Mouse (Mus musculus): Measurements from ENCODE around the gene Zfand6. TPM values are rescaled to one million over a fixed set of nuclear protein-coding genes. Genes with fewer than 3 reads are reported as not detected.

Gene Zfand6
- polyA plus RNA-seq, 1 experiment from 2014 or later: 178 TPM

DNA sequence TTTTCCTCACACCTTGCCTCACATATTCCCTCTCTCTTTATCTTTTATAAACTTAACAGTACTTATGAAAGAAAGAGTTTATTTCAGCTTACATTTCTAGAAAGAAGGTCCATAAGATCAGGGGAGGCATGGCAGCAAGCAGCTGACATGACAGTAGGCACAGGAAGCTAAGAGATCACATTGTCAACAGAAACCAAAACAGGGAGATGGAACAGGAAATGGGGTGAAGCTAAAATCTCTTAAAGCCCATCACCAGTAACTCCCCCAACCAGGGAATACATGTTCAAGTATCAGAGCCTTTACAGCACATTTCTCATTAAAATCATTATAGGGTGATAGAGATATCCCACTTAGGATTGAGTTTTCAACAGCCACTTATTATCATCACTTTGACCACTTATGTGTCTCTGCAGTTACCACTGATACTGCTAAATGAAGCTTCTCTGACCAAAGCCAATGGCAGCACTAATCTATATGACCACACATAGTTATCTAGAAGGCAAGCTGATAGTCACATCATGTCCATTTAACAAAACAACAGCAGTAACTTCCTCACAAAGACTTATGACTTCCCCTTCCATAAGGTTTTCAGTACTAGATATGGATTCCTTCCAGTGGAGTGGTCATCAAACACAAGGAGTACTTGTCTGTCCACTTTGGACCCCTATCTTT, 20.7 kb upstream of the Zfand6 start:
- Histone ChIP-seq H3K4me2 (replicated peaks; ENCODE audit: low read depth) (no peak overlapping the region), H3K9me3 (ENCODE audit: control insufficient read depth) (no peaks in the 10 kb centered on the region), H3K4me3 (ENCODE audit: low read depth, low read length) (no peak overlapping the region), H3K36me3 (ENCODE audit: control insufficient read depth, insufficient read depth) (no peaks in the 10 kb centered on the region), H3K4me1 (replicated peaks; ENCODE audit: control insufficient read depth, insufficient read depth, low read length) (no peaks in the 10 kb centered on the region), H3K9ac (ENCODE audit: low read depth, low read length) (no peak overlapping the region), H3K27ac (ENCODE audit: low read depth, low read length) (no peak overlapping the region), H3K27me3 (replicated peaks; ENCODE audit: control insufficient read depth, insufficient read depth, low read length) (no peaks in the 10 kb centered on the region)
- no peak for ATAC-seq
- TF ChIP-seq CTCF (IDR thresholded peaks at IDR 0.05; ENCODE audit: low read depth): no peak

GRCm38 (mm10) chr7:84706877-84707276, 17.1 kb upstream of the Zfand6 start:
- no peak overlapping the region for H3K4me2 ChIP-seq (replicated peaks; ENCODE audit: low read depth)
- no peak for TF ChIP-seq CTCF (IDR thresholded peaks at IDR 0.05; ENCODE audit: low read depth)
- no peak for ATAC-seq
- H3K9me3 ChIP-seq (ENCODE audit: control insufficient read depth): no peaks in the 10 kb centered on the region
- no peak overlapping the region for H3K27ac ChIP-seq (ENCODE audit: low read depth, low read length)
- 85% methylated on average over 3 of the region's 3 CpGs for WGBS
- no peak overlapping the region for H3K4me3 ChIP-seq (ENCODE audit: low read depth, low read length)
- no peaks in the 10 kb centered on the region for H3K4me1 ChIP-seq (replicated peaks; ENCODE audit: control insufficient read depth, insufficient read depth, low read length)
- H3K27me3 ChIP-seq (replicated peaks; ENCODE audit: control insufficient read depth, insufficient read depth, low read length): no peaks in the 10 kb centered on the region
- no peaks in the 10 kb centered on the region for H3K36me3 ChIP-seq (ENCODE audit: control insufficient read depth, insufficient read depth)
- no peak overlapping the region for H3K9ac ChIP-seq (ENCODE audit: low read depth, low read length)

GRCm38 (mm10) chr7:84690101-84690509, 346 bp upstream of the Zfand6 start:
- Histone ChIP-seq H3K36me3 (ENCODE audit: control insufficient read depth, insufficient read depth) (no peaks in the 10 kb centered on the region), H3K4me2 (replicated peaks; ENCODE audit: low read depth) (peak overlapping the region; percentile 86), H3K9me3 (ENCODE audit: control insufficient read depth) (no peaks in the 10 kb centered on the region), H3K27me3 (replicated peaks; ENCODE audit: control insufficient read depth, insufficient read depth, low read length) (no peaks in the 10 kb centered on the region), H3K27ac (ENCODE audit: low read depth, low read length) (no peak overlapping the region), H3K9ac (ENCODE audit: low read depth, low read length) (peak overlapping the region; percentile 43), H3K4me3 (ENCODE audit: low read depth, low read length) (peak overlapping the region; percentile 97), H3K4me1 (replicated peaks; ENCODE audit: control insufficient read depth, insufficient read depth, low read length) (peaks cover 4% of the 10 kb centered on the region; the same call in 1 of the 2 replicates)
- WGBS: 3% methylated on average over 19 of the region's 19 CpGs
- ATAC-seq: no peak; the same call in 1 of the 2 replicates
- no peak for TF ChIP-seq CTCF (IDR thresholded peaks at IDR 0.05; ENCODE audit: low read depth)

DNA sequence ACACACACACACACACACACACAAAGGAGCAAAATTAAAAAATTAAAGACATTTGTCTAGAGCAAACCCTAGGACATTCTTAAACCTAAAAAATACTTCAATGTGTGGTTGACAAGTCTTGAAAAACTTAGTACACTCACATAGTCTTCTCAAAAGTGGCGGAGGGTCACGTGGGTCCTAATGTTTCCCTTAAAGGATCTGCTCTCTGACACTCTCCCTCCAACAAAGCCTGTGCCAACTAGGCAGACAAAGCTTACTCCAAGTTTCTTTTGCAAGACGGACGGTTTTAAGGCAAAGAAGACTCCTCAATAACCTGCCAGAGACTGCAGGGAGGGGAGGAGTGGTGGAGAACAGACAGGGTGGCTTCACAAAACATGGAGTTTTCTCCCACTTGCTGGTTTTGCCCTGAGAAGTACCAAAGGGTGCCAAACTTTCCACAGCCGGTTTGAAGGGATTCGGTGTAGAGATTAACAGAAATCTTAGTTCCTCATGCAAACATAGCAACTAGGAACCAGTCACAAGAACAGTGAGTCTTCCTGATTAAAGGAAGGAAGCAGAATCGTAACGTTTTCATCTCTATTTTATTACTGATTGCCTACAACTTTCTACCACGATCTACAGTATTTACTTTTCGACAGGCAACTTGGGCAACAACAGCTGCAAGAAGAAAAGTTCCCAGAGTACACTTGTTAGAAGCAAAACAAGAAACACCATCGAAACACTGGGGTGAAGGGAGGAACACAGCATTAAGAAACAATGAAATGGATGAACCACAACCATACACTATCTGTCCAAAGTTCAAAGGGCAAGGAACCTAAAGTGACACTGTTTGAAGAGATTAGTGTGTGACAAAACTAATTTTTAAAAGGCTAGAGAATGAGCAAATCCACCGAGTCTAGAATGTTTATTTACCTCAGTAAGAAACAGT, 1.8 kb downstream of the Zfand6 start:
- H3K27me3 ChIP-seq (replicated peaks; ENCODE audit: control insufficient read depth, insufficient read depth, low read length): no peaks in the 10 kb centered on the region
- no peak overlapping the region for H3K9ac ChIP-seq (ENCODE audit: low read depth, low read length)
- no peaks in the 10 kb centered on the region for H3K9me3 ChIP-seq (ENCODE audit: control insufficient read depth)
- peaks cover 7% of the 10 kb centered on the region; the same call in 1 of the 2 replicates for H3K4me1 ChIP-seq (replicated peaks; ENCODE audit: control insufficient read depth, insufficient read depth, low read length)
- 29% methylated on average over 12 of the region's 12 CpGs for WGBS
- H3K4me2 ChIP-seq (replicated peaks; ENCODE audit: low read depth): peak overlapping the region; percentile 86
- peak overlapping the region; percentile 98 for H3K27ac ChIP-seq (ENCODE audit: low read depth, low read length)
- H3K4me3 ChIP-seq (ENCODE audit: low read depth, low read length): peak overlapping the region; percentile 97
- no peak for TF ChIP-seq CTCF (IDR thresholded peaks at IDR 0.05; ENCODE audit: low read depth)
- no peaks in the 10 kb centered on the region for H3K36me3 ChIP-seq (ENCODE audit: control insufficient read depth, insufficient read depth)
- ATAC-seq: no peak

DNA sequence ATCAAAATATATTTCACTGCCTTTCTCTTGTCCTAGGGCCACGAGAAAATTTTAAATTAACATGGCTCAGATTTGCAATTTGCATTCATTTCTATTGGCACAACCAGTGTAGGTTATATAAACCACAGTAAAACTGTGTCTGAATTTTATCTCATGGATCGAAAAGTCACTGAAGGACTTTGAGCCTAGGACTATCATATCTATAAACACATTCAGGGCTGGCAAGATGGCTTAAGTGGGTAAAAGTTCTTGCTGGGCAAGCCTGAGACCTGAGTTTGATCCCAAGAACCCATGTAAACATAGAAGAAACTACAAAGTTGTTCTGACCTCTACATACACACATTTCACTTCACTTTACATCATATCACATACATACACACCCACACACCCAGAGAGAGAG, 3.4 kb downstream of the Zfand6 start:
- Histone ChIP-seq H3K9me3 (ENCODE audit: control insufficient read depth) (no peaks in the 10 kb centered on the region), H3K4me1 (replicated peaks; ENCODE audit: control insufficient read depth, insufficient read depth, low read length) (peaks cover 7% of the 10 kb centered on the region; the same call in 1 of the 2 replicates), H3K27ac (ENCODE audit: low read depth, low read length) (no peak overlapping the region), H3K4me2 (replicated peaks; ENCODE audit: low read depth) (peak overlapping the region; percentile 32), H3K36me3 (ENCODE audit: control insufficient read depth, insufficient read depth) (no peaks in the 10 kb centered on the region), H3K9ac (ENCODE audit: low read depth, low read length) (no peak overlapping the region), H3K4me3 (ENCODE audit: low read depth, low read length) (no peak overlapping the region), H3K27me3 (replicated peaks; ENCODE audit: control insufficient read depth, insufficient read depth, low read length) (no peaks in the 10 kb centered on the region)
- 40% methylated on average over 2 of the region's 2 CpGs for WGBS
- no peak for ATAC-seq
- TF ChIP-seq CTCF (IDR thresholded peaks at IDR 0.05; ENCODE audit: low read depth): no peak

DNA sequence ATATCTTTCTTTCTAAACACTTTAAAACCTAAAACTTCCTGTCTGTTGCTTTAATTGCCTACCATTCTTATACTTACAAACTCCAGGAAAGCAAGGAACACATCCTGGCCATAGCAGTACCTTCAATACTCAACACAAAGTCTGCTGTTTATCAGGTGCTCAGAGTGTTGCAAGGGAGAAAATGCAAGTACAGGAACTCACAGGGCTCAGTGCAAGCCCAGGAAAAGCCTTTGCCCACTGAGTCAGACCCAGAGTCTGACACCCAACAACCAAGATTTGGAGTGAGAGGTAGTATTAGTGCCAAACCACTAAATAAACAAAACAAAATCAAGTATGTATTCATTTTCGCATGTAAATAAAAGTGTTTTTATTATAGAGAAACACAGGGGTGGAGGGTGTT, 5.1 kb downstream of the Zfand6 start:
- Histone ChIP-seq H3K27me3 (replicated peaks; ENCODE audit: control insufficient read depth, insufficient read depth, low read length) (no peaks in the 10 kb centered on the region), H3K27ac (ENCODE audit: low read depth, low read length) (no peak overlapping the region), H3K4me2 (replicated peaks; ENCODE audit: low read depth) (no peak overlapping the region), H3K4me1 (replicated peaks; ENCODE audit: control insufficient read depth, insufficient read depth, low read length) (peaks cover 3% of the 10 kb centered on the region), H3K4me3 (ENCODE audit: low read depth, low read length) (no peak overlapping the region), H3K9me3 (ENCODE audit: control insufficient read depth) (no peaks in the 10 kb centered on the region), H3K9ac (ENCODE audit: low read depth, low read length) (no peak overlapping the region), H3K36me3 (ENCODE audit: control insufficient read depth, insufficient read depth) (no peaks in the 10 kb centered on the region)
- 88% methylated on average over 1 of the region's 1 CpGs for WGBS
- TF ChIP-seq CTCF (IDR thresholded peaks at IDR 0.05; ENCODE audit: low read depth): no peak
- no peak for ATAC-seq

Data from intestine, postnatal 0 days (tissue).